Mouse (Mus musculus): ENCODE results near the gene Myo1h.
A peak's percentile ranks its signal among the peaks of the same experiment; 100 is the strongest.

Myo1h gene

DNA sequence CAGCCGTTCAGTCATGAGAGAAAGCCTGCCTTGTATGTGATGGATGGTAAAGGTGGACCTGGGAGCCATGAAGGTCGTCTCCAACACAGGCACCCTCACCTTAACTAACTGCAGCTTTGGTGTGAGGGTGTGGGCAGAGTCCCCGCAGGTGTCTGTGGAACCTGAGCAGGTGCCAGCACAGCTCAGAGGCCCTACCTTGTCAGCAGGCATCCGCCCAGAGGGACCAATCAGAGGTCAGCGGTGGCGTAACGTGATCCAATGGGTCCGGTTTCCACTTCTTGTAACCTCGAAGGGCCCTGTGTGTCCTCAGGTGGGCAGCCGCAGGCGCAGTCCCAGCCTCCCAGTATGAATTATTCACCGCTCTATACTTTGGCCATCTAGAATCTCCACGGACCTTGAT, at the start of gene Myo1h:
TSS of gene Myo1h (plus strand) at position 293 of the 400 bp plus-strand sequence.
- no peak for DNase-seq (ENCODE audit: low read depth, low spot score)

DNA sequence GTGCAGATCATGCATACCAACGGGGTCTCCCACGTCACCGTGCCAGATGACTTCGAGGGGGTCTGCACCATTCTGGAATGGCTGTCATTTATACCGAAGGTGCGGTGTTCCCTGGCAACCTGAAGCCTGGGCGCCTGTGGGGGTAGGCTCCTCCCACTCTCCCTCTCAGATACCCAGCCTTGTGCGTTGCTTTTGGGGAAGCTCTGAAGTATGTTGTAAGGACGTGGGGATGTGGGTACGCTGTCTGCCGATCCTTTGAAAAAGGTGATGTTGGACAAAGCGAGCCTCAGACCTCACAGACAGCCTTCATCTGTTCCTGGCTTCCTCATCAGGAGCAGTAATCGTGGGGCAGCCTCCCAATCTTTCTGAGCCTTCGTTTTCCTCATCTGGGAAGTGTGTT, 49.2 kb upstream of the Myo1h start:
- DNase-seq (ENCODE audit: low read depth, low spot score), result no peak

DNA sequence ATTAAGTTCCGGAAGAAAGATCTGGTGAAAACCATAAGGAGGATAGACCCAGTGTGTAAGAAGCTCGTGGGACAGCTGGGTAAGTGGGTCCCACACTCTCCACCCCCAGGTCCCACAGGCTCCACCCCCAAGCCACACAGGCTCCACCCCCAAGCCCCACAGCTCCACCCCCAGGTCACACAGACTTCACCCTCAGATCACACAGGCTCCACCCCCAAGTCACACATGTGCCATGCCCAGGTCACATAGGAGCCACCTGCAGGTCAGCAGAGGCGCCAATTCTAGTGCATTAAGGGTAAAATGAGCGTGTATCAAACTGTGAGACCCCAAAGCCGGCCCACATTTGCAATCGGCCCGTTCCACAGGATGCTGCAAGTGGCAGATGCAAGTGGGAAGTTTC, 42.5 kb upstream of the Myo1h start:
- no peak for DNase-seq (ENCODE audit: low read depth, low spot score)

DNA sequence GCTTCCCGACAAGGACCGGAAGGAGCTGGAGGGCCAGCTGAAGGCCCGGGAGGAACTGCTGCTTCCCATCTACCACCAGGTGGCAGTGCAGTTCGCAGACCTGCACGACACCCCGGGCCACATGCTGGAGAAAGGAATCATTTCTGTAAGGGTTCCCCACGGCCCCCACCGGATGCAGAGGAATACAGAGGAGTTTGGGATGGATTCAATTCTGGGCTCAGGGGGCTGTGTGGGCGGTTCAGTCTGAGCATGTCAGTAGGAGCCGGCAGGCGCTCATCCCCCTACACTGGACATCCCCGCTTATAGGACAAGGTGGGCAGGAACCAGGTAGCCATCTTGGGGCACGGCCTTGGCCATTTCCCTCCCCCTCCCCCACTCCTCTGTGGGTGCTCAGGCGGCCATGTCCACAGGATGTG, 40.8 kb upstream of the Myo1h start:
- DNase-seq (ENCODE audit: low read depth, low spot score), result peak; percentile 51

DNA sequence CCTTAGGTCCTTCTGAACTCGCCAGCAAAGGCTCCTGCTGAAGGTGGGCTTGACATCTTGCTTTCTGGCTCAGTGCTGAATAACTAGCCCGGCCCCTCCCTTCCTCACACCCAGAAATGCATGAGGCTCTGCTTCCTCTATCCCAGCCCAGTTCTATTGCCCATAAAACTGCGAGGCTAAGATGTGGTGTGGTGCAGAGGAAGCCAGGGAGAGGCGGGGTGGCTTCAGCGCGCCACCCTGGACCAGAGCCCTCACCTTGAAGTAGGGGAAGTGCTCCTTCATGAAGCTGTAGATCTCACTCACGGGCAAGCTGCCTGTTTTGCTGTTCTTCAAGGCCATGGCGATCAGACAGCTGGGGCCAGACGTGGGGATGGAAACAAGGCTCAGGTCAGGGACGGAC, 29.5 kb upstream of the Myo1h start:
- DNase-seq (ENCODE audit: low read depth, low spot score), result no peak

DNA sequence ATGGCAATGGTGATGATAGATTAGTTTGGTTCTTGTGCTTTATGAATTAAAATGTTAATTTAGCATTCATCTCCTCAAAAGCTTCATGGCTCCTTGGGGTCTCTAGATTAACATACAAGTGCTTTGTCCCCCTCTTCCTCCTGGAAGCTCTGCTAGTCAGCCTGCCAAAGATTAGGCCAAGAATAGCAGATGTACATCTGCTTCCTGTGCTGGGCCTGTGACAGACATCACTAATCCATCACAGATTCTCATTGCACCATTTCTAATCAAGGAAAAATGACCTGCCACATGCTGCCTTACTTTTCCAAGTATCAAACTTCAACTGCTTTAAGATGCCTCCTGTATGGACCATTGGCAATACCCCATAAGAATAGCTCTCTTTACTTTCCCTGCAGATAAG, 27.5 kb upstream of the Myo1h start:
- no peak for DNase-seq (ENCODE audit: low read depth, low spot score)

- DNase-seq (ENCODE audit: low read depth, low spot score), result no peak
Observed at GRCm38 (mm10) chr5:114264030-114264459, 24.9 kb upstream of the Myo1h start.

GRCm38 (mm10) chr5:114264791-114265190, 24.2 kb upstream of the Myo1h start:
- no peak for DNase-seq (ENCODE audit: low read depth, low spot score)

GRCm38 (mm10) chr5:114268646-114269045, 20.3 kb upstream of the Myo1h start:
- no peak for DNase-seq (ENCODE audit: low read depth, low spot score)

DNA sequence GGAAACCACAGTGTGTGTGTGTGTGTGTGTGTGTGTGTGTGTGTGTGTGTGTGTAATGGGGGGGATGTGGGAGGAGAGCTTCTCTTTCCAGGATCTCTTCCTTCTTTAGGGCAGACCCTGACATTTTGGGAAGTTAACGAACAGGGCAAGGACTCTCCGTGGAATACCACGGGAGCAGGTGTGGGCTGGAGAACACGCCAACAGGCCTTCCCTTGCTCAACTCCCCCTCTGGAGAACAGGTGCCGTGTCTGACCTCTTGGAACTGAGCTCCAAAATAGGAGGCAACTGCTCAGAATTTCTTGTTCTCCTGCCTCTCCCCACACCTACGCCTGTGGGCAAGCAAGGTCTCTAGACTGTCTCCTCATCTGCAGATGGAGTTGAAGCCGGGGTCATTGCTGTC, 19.5 kb upstream of the Myo1h start:
- DNase-seq (ENCODE audit: low read depth, low spot score), result no peak

DNA sequence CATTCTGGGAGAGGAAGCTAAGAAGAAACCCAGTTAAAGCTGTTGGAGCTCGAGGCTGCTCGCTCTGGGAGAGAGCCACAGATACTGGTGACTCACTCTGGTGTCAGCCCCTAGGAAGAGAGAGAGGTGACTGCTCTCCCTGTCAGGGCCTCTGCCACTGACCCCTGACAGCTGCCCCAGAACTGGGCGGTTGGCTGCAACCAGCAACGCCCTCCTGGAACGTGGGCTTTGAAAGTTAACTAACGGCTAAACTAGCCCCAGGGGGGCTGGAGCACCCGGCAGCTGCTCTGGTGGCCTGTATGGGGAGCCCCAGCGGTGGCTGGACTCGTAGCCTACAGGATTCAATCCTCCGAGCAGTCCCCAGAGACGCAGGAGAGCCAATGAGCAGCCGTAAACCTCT, 19.0 kb upstream of the Myo1h start:
- DNase-seq (ENCODE audit: low read depth, low spot score), result no peak

DNA sequence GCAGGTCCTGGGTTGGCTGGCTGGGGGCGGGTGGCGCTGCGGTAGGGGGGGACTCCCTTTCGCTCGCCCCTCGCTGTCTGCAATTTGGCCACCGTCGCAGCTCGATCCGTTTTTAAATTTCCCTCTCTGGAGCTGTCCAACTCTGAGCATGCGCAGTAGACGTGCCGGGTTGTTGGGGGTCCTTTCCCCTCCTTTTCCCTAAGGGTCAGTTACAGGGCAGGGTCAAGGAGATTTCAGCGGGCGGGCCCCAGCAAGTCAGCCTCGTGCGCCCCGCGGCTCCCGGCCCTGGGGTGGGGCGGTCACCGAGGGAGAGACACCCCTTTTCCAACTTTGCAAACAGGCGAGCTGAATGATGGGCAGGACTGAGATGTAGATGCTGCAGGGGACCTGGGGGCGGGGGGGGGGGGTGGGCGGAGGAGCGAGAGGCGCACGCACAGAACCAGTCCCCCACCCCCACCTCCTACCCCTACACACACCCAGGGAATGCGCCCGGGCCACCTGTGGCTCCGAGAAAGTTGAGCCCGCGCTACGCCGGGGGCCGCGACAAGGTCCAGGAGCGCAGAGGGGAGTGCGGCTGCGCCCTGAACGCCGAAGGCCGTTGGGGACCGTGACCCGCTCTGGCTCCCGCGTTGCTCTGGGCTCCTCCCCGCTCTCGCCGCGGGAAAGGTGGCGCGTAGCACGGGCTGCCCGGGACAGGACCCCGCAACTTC, 15.1 kb upstream of the Myo1h start, which contains the start of gene Foxn4:
TSS of gene Foxn4 (minus strand) at position 115 of the 710 bp plus-strand sequence.
- no peak for DNase-seq (ENCODE audit: low read depth, low spot score)

DNA sequence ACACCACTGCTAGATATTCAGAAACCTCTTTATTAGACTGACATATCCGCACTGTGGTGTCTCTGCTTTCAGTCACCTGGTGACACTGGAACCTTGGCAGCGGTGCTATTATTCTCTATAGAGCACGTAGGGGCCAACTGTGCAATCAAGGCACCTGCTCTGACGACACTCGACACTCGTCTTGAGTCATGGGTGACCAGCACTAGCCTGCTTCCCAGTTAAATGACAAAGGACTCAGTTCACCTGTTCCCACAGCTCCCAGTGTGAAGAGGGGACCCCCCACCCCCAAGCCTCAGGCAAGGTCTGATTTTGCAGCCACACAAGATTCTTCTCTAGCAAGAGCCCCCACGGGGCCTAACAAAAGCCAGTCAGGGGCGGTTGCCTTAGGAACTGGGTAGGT, 13.6 kb upstream of the Myo1h start:
- DNase-seq (ENCODE audit: low read depth, low spot score), result no peak

DNA sequence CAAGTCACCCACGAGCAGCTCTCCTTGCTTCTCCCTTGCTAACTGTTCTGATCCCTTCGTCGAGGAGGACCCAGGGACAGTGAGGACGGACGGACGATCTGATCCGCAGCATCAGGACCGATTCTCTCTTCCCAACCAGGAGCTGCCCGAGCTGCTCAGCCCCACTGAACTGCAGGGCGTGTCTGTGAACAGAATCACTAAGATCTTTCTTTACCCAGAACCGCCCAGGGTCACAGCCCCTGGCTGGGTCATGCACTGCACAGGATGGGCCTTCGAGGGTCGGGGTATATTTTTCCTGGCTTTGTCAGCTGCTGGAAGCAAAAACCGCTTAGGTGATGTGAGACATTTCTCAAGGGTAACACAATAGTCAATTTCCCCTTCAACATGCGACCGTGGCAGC, 13.0 kb upstream of the Myo1h start:
- no peak for DNase-seq (ENCODE audit: low read depth, low spot score)

DNA sequence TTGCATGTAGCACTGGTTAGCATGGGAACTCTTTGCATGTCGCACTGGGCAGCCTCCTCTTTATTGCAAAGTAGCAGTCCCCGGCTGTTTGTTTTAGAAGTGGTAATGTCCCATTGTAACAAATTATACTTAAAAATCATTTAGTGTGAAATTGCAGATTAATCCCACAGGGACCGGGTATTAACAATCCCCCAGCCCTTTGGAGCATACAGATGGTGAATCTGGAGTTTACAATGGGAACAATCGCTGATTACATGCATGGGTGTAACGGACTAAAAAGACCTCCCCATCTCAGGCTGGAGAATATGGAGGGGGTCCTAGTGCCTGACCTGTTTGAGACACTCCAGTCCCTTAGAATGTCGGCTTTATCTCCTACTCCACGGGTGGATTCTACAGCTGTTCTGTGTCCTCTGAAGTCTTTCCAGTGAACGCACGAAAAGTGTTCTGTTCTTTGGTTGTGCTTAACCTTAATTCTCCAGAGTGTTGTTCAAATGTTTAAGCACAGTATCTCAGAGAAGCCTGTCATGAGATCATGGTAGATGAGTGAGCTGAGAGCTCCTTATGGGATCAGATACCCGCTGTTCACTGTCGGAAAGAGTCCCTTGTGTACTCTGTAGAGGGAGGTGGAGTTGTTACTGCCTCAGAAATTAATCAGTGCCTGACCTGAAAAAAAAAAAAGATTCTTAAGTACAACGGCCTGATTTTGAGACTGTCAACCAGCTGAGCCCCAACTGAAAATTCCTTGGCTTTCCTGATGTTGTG, 9.4 kb upstream of the Myo1h start:
- no peak for DNase-seq (ENCODE audit: low read depth, low spot score)

GRCm38 (mm10) chr5:114282346-114282745, 6.6 kb upstream of the Myo1h start:
- DNase-seq (ENCODE audit: low read depth, low spot score), result no peak

DNA sequence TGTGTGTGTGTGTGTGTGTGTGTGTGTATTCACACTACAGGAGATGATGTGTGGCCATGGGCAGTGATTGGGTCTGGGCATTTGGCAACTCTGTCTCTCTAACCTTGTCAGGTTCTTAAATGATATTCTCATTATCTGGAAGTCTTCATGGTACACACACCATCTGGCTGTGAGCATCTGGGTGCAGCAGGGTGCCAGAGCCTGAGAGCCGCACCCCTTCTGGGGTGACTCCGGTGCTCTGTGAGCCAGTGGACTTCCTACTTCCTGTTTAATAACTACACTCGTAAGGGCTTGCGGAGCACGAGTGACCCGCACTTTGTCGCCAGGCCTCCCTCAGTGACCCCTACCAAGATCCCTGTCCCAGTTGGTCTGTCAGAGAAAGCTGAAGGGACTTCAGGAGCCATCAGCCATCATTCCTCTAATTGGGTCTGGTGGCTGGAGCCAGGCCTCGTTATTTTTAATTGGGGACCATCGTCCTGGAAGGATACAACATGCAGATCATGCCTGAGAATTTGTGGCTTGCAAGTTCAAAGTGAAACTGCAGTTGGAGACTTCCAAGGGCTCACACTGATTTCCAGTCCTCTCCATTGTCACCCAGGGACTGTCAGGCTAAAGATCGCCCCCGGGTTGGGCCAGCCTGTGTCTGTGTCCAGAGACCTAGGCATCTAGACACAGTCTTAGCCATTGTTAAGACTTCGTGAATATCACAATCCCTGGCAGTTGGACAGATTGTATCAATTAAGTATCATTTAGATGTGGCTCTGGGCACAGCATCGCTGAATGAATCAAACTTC, 4.2 kb upstream of the Myo1h start:
- DNase-seq (ENCODE audit: low read depth, low spot score), result no peak

- no peak for DNase-seq (ENCODE audit: low read depth, low spot score)
Observed at GRCm38 (mm10) chr5:114285398-114285700, 3.6 kb upstream of the Myo1h start.

DNA sequence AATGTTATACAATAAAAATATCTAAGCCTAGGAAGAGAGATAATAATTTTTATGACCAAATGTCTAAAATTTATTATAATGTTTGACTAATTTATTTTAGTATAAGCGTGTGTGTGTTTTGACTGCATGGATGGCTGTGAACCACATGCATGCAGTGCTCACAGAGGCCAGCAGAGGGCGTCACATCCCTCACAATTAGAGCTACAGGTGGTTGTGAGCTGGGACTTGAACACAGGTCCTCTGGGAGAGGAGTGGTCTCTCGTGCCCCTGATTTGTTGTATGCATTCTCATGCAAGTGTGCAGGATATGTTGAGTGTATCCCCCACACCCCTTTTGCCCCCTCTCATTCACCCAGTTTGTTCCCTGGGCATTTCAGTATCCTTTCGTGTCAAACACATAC, 2.9 kb upstream of the Myo1h start:
- DNase-seq (ENCODE audit: low read depth, low spot score), result no peak

DNA sequence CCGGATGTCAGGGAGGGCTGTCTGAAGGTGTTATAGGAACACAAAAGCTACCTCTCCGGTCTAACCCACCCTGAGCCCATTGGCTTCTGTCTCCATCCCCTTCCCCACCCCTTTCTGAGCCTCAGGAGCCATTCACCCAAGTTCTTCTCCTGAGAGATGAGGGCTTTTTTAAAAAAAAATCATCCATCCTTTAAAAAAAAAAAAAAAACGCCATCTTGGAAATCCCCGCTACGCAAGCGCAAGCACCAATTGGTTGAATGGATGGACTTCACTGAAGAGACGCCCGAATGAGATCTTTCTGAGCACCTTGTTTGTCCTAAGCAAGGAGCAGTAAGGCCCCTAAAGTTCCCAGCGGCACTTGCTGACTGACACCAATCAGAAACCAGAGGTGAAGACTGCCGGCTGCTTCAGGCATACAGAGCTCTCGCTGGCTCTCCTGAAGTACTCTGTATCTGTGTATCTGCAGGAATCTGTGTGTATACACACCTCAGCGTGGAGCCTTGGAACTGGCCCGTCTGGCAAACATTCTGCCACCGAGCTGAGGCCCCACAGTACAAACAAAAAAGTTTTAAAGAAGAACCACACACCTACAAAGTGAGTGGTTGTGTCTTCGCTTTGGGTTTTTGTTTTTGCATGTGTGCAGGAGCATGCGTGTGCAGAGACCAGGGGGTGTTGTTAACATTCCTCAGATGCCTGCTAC, 1.9 kb upstream of the Myo1h start:
- DNase-seq (ENCODE audit: low read depth, low spot score), result no peak

- no peak for DNase-seq (ENCODE audit: low read depth, low spot score)
Observed at GRCm38 (mm10) chr5:114288396-114288795, 570 bp upstream of the Myo1h start.

DNA sequence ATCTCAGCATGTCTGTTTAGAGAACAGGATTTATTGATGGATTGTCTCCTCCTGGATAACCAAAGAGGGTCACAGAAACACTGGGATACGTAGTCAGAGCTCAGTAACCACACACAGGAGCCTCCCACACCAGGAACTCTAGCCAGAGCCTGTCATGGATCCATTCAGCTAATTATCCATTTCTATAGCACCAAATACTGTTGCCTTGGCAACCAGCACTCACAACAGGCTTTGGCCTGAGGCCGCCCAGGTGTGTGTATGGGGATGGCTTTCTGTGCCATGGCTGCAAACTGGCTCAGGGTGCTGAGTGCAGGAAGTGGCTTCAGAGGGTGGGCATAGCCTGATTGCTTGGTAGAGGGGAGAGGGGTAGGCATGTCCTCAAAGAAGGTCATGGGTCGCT, 1.0 kb downstream of the Myo1h start:
- no peak for DNase-seq (ENCODE audit: low read depth, low spot score)

Measured in retina, adult 2 months (tissue).